Mouse (Mus musculus) layer of hippocampus, adult 9-10 months (tissue): ENCODE measurements at regions not wholly inside any gene's neighbourhood (a gene's known extent, or its start where the extent isn't known, plus 50 kb on each side); places are given as distances from the start of the nearest gene placed in this dataset.

ENCODE experiments used
- DNase-seq: peaks from one replicate; pipeline ENCODE4 v3.0.0; 2022; ENCODE audit warnings: low spot score

- DNase-seq: no peak
These were observed 715.5 kb downstream of the Fam181b start for GRCm38 (mm10) chr7:93795210-93795609.

GRCm38 (mm10) chr7:93835697-93836096 lies 756.0 kb downstream of the Fam181b start:
- no peak for DNase-seq

- no peak for DNase-seq
These were observed 756.5 kb downstream of the Fam181b start for GRCm38 (mm10) chr7:93836169-93836568.

- no peak for DNase-seq
These were observed 775.4 kb downstream of the Fam181b start for GRCm38 (mm10) chr7:93855025-93855424.

GRCm38 (mm10) chr7:93893701-93894100 lies 814.0 kb downstream of the Fam181b start:
- DNase-seq: no peak

DNA sequence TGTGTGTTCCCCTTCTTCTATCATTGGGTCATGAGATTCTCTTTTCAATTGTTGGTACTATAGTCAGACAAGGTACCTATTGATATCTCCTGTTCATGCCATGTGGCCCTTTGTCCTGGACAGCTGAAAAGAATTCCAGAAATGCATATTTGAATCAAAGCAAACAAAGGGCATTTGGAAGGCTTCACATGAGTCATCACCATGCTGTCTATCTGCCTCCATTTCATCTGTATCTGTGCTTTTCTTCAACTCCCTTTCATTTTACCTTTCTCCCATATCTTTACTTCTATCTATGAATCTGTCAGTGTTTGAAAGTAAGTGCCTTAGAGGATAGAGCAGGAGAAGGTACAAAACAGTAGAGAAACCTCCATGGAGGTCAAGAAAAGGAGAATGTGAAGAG lies 817.3 kb downstream of the Fam181b start:
- DNase-seq: no peak

GRCm38 (mm10) chr7:93902770-93903169 lies 823.1 kb downstream of the Fam181b start:
- no peak for DNase-seq

GRCm38 (mm10) chr7:93936925-93937324 lies 857.3 kb downstream of the Fam181b start:
- no peak for DNase-seq

DNA sequence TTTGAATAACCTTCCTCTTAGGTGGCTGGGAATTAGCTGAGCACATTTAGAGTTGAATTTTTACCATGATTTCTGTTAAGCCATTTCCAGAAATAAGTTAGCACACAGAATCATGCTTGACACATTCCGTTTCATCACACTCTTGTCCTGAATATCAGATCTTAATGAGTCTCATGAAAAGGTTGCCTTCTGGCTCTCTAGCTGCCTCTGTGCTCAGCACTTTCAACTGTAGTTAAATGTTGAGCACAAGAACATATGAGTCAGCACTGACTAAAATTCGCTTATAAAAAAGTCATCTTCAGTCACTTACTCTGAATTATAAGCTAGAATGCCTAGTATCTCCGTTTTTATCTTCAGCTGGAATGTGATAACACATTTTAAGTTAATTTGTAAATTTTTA lies 902.4 kb downstream of the Fam181b start:
- peak; percentile 7 for DNase-seq

DNA sequence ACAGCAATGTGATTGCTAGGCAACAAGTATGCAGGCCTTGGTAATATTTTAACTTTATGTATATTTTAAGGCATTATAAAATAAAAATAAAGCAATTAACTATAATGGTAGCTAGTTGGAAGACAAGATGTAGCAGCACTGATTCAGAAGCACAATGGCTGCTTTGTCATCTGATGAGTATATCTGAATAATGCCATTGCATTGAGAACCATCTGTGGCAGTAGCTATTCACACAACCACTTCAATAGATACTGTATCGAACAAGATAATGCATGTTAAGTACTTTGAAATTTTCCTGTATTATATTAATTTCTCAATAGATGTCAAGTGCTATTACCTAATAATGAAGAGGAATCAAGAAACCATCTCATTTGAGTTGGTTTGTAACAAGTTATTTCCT lies 923.1 kb downstream of the Fam181b start:
- no peak for DNase-seq

DNA sequence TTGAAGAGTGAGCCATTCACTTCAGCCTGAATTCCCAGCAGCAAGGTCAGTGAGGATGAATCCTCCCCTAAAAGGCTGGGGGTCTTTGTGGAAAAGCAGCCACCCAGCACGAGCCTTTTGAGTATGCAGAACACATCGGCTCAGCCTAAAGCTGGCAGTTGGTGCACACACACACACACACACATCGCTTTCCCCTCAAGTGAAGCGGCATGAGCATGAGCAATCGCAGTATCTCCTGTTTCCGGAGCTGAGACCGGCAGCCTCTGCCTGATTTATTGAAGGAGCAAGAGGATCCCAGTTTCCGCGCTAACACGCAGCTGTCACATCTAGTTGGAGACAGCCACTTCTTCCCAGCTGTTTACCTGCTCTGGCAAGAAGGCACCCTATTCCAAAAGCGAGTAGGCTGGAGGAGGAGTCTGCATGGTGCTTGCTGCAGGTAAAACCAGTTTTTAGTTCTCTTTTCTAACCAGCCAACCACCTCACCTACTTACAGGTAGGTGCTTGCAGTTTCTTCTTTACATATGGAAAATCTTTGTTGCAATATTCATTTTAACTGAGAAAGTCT lies 962.9 kb downstream of the Fam181b start:
- DNase-seq: no peak

- DNase-seq: no peak
These were observed 965.8 kb downstream of the Fam181b start for GRCm38 (mm10) chr7:94045428-94045827.

DNA sequence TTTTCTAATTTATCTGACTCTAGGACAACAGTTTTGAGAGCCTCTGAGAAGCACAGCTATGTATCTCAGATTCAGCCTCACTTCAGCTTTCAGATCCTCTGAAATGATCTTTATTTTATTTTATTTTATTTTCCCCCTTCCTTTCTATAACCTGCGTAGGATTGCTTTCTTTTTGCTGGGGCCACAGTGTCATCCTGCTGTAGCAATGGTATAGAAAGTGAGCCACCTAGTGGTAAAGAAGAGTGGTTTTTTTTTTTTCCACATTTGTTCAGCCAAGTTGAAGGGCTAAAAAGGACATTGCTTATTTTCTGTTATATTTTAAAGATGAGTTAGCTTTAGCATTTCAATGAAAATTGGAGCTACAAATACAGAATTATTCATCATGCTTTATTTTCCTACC lies 966.4 kb downstream of the Fam181b start:
- no peak for DNase-seq

GRCm38 (mm10) chr7:94061814-94062545 lies 982.3 kb downstream of the Fam181b start:
- no peak for DNase-seq
